Mouse (Mus musculus): ENCODE data around the gene Nrgn. TPM values are rescaled to one million over a fixed set of nuclear protein-coding genes. Genes with fewer than 3 reads are reported as not detected.

Gene Nrgn
- polyA plus RNA-seq, 1 experiment from 2014 or later: 5.8 TPM

- peaks cover 23% of the 10 kb centered on the region for H3K27me3 ChIP-seq (replicated peaks; ENCODE audit: control insufficient read depth, insufficient read depth, low read length)
Observed at GRCm38 (mm10) chr9:37545166-37545610, 7.5 kb downstream of the Nrgn start.

GRCm38 (mm10) chr9:37544447-37545165, 8.1 kb downstream of the Nrgn start:
- WGBS: under 1% methylated on average over 29 of the region's 29 CpGs
- Histone ChIP-seq H3K4me2 (ENCODE audit: low read length) (peak overlapping the region; percentile 71), H3K27ac (ENCODE audit: low read depth, low read length) (no peak overlapping the region), H3K9ac (ENCODE audit: low read depth, low read length) (peak overlapping the region; percentile 45; the same call in 1 of the 2 replicates), H3K4me3 (ENCODE audit: low read length) (peak overlapping the region; percentile 37), H3K36me3 (ENCODE audit: control insufficient read depth, insufficient read depth, low read length) (no peaks in the 10 kb centered on the region), H3K9me3 (ENCODE audit: control insufficient read depth, low read length) (no peaks in the 10 kb centered on the region), H3K27me3 (replicated peaks; ENCODE audit: control insufficient read depth, insufficient read depth, low read length) (peaks cover 23% of the 10 kb centered on the region), H3K4me1 (ENCODE audit: control insufficient read depth, insufficient read depth, low read depth, low read length) (peaks cover 10% of the 10 kb centered on the region)
- peak; percentile 57 for ATAC-seq

More at GRCm38 (mm10) chr9:37545166-37545610, 7.5 kb downstream of the Nrgn start:
- H3K4me2 ChIP-seq (ENCODE audit: low read length): peak overlapping the region; percentile 71
- H3K4me3 ChIP-seq (ENCODE audit: low read length): peak overlapping the region; percentile 37
- H3K4me1 ChIP-seq (ENCODE audit: control insufficient read depth, insufficient read depth, low read depth, low read length): peaks cover 10% of the 10 kb centered on the region
- ATAC-seq: peak; percentile 41
- H3K9me3 ChIP-seq (ENCODE audit: control insufficient read depth, low read length): no peaks in the 10 kb centered on the region
- H3K27ac ChIP-seq (ENCODE audit: low read depth, low read length): no peak overlapping the region
- WGBS: 6% methylated on average over 16 of the region's 17 CpGs
- no peaks in the 10 kb centered on the region for H3K36me3 ChIP-seq (ENCODE audit: control insufficient read depth, insufficient read depth, low read length)
- H3K9ac ChIP-seq (ENCODE audit: low read depth, low read length): peak overlapping the region; percentile 45; the same call in 1 of the 2 replicates

- peaks cover 10% of the 10 kb centered on the region for H3K4me1 ChIP-seq (ENCODE audit: control insufficient read depth, insufficient read depth, low read depth, low read length)
- H3K9ac ChIP-seq (ENCODE audit: low read depth, low read length): no peak overlapping the region
- H3K4me3 ChIP-seq (ENCODE audit: low read length): peak overlapping the region; percentile 37; the same call in 1 of the 2 replicates
- peaks cover 18% of the 10 kb centered on the region for H3K27me3 ChIP-seq (replicated peaks; ENCODE audit: control insufficient read depth, insufficient read depth, low read length)
- H3K9me3 ChIP-seq (ENCODE audit: control insufficient read depth, low read length): no peaks in the 10 kb centered on the region
- H3K4me2 ChIP-seq (ENCODE audit: low read length): peak overlapping the region; percentile 71
- H3K36me3 ChIP-seq (ENCODE audit: control insufficient read depth, insufficient read depth, low read length): no peaks in the 10 kb centered on the region
- ATAC-seq: no peak
- WGBS: 23% methylated on average over 12 of the region's 12 CpGs
- H3K27ac ChIP-seq (ENCODE audit: low read depth, low read length): no peak overlapping the region
Observed at GRCm38 (mm10) chr9:37543869-37544440, 8.7 kb downstream of the Nrgn start.

DNA sequence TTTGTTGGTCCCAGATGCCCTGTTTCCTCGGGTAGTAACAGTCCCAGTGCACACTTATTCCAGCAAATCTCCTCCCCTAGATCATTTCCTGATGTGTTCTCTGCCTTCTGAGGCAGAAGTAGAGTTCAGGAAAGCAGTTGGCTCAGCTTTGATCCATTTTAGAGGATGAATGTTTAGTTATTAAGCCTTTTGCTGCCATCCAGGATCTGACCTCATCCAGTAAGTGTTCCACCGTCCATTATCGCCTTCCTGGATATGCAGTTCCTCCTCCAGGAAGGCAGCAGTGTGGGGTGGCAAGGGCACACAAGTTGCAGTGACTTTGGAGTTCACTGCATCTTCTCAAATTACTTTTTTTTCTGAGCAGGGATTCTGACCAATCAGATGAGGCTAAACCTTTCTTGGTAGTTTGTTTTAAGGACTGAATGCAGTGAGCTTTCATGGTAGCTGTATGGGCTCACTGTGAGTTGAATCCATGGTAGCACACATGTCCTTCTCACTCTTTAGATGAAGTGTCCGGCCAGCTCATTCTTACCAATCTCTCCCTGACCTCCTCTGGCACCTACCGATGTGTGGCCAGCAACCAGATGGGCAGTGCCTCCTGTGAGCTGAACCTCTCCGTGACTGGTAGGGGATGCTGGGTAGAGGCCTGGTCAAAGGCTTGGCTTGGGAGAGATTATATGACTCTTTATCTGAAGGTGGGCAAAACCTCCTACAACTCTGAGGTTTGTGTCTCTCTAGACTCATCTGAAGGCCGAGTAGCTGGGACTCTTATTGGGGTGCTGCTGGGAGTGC, 10.7 kb downstream of the Nrgn start:
- H3K27me3 ChIP-seq (replicated peaks; ENCODE audit: control insufficient read depth, insufficient read depth, low read length): peaks cover 15% of the 10 kb centered on the region
- H3K4me2 ChIP-seq (ENCODE audit: low read length): no peak overlapping the region
- H3K4me3 ChIP-seq (ENCODE audit: low read length): no peak overlapping the region
- no peak for ATAC-seq
- peaks cover 10% of the 10 kb centered on the region for H3K4me1 ChIP-seq (ENCODE audit: control insufficient read depth, insufficient read depth, low read depth, low read length)
- 70% methylated on average over 7 of the region's 7 CpGs for WGBS
- H3K9me3 ChIP-seq (ENCODE audit: control insufficient read depth, low read length): no peaks in the 10 kb centered on the region
- no peak overlapping the region for H3K27ac ChIP-seq (ENCODE audit: low read depth, low read length)
- H3K36me3 ChIP-seq (ENCODE audit: control insufficient read depth, insufficient read depth, low read length): no peaks in the 10 kb centered on the region
- H3K9ac ChIP-seq (ENCODE audit: low read depth, low read length): no peak overlapping the region

DNA sequence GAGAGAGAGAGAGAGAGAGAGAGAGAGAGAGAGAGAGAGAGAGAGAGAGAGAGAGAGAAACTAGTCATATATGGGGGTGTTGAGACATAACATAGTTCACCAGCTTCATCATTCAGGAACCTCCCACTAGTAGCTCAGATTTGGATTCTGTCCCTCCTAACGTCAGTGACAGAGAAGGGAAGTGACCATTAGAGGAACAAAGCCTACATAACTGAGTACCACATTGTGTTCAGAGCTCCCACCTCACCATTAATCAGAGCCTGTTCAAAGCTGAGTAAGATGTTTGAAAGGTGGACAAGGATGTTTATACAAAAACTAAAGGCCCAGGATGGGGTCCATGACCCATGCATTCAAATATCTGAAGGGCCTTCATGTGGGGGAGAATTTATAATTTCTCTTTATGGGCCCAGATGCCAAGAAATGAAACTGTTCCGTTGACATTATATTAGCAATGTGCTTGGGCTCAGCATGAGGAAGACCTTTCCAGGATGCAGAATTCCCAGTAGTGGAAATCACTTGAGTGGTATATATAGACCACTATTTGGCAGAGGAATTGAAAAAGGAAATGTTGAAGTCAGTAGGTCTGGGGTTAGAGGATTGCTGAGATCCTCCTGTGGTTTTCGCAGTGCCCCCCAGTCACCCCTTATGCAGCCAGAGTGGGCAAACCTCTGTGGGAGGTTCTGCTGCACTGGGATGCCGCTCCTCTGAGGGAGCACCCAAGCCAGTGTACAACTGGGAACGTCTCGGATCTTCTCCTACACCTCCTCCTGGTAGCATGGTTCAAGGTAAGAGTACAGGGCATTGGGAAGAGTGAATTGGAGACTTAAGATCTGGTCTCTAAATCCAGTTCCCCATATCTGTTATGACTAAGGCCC, 11.8 kb downstream of the Nrgn start:
- H3K9ac ChIP-seq (ENCODE audit: low read depth, low read length): no peak overlapping the region
- no peak overlapping the region for H3K4me3 ChIP-seq (ENCODE audit: low read length)
- H3K36me3 ChIP-seq (ENCODE audit: control insufficient read depth, insufficient read depth, low read length): no peaks in the 10 kb centered on the region
- no peak overlapping the region for H3K4me2 ChIP-seq (ENCODE audit: low read length)
- H3K27me3 ChIP-seq (replicated peaks; ENCODE audit: control insufficient read depth, insufficient read depth, low read length): peaks cover 9% of the 10 kb centered on the region
- no peak overlapping the region for H3K27ac ChIP-seq (ENCODE audit: low read depth, low read length)
- no peaks in the 10 kb centered on the region for H3K9me3 ChIP-seq (ENCODE audit: control insufficient read depth, low read length)
- WGBS: 88% methylated on average over 6 of the region's 6 CpGs
- peaks cover 10% of the 10 kb centered on the region for H3K4me1 ChIP-seq (ENCODE audit: control insufficient read depth, insufficient read depth, low read depth, low read length)
- ATAC-seq: no peak

DNA sequence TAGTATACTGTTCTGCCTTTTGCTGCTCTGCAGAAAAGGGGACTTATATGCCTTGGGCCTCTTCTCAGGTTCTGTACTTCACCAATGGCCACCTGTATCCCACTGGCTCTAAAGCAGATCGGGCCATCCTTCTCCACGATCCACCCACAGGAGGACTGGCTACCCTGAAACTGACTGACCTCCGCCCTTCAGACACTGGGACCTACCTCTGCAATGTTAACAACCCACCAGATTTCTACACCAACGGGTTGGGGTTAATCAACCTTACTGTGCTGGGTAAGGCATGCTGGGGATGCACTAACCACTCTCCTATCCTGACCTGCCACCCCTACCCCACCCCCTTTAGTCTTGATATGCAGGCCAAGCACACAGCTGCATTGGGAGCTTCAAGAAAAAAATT, 12.5 kb downstream of the Nrgn start:
- Histone ChIP-seq H3K4me2 (ENCODE audit: low read length) (no peak overlapping the region), H3K27ac (ENCODE audit: low read depth, low read length) (no peak overlapping the region), H3K36me3 (ENCODE audit: control insufficient read depth, insufficient read depth, low read length) (no peaks in the 10 kb centered on the region), H3K27me3 (replicated peaks; ENCODE audit: control insufficient read depth, insufficient read depth, low read length) (peaks cover 2% of the 10 kb centered on the region), H3K9me3 (ENCODE audit: control insufficient read depth, low read length) (no peaks in the 10 kb centered on the region), H3K4me3 (ENCODE audit: low read length) (no peak overlapping the region), H3K9ac (ENCODE audit: low read depth, low read length) (no peak overlapping the region), H3K4me1 (ENCODE audit: control insufficient read depth, insufficient read depth, low read depth, low read length) (peaks cover 8% of the 10 kb centered on the region)
- WGBS: 88% methylated on average over 4 of the region's 4 CpGs
- ATAC-seq: no peak

DNA sequence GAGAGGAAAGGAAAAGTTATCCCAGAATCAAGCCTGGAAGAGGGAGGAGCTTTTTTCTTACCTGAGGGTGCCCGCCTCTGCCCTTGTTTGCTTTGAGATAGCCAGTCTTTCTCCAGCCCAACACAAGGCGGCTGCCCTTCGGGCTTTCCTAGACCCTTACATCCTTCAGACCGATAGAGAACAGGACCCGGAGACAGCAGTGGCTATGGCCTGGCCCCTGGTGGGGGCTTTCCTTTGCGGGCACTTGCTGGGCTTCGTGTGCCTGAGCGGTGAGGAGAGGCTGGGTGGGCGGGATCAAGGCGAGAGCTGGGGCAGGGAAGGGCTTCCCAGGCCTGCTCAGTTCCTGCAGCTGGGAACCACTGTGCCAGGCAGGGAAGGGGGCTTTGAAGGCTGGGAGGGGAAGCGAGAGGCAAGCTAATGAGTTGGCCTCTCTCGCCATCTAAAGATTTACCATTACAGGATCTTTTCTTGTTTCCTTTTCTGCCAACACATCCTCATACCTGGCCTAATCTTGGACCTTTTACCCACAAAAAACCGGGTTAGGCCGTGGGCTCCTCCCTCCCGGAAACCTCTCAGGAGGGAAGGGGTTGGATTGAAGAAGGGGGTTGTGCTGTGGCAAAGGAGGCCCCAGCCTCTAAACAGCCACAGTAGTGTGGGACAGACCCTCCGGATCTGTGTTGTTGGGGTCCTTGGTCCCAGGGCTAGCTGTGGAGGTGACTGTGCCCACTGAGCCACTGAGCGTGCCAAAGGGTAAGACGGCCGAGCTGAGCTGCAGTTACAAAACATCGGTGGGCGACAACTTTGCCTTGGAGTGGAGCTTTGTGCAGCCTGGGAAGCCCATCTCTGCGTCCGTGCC, 13.3 kb downstream of the Nrgn start, which contains the start of gene Vsig2:
Gene Vsig2 (plus strand): TSS at position 86 of the 856 bp plus-strand sequence.
- Histone ChIP-seq H3K36me3 (ENCODE audit: control insufficient read depth, insufficient read depth, low read length) (peaks cover 2% of the 10 kb centered on the region; the same call in 1 of the 2 replicates), H3K27ac (ENCODE audit: low read depth, low read length) (no peak within 1 kb of the TSS), H3K4me3 (ENCODE audit: low read length) (no peak within 1 kb of the TSS), H3K4me2 (ENCODE audit: low read length) (no peak within 1 kb of the TSS), H3K9me3 (ENCODE audit: control insufficient read depth, low read length) (no peaks in the 10 kb centered on the region), H3K27me3 (replicated peaks; ENCODE audit: control insufficient read depth, insufficient read depth, low read length) (peaks cover under 1% of the 10 kb centered on the region; the same call in 1 of the 2 replicates), H3K9ac (ENCODE audit: low read depth, low read length) (no peak within 1 kb of the TSS), H3K4me1 (ENCODE audit: control insufficient read depth, insufficient read depth, low read depth, low read length) (no peaks in the 10 kb centered on the region; the same call in 1 of the 2 replicates)
- WGBS: 52% methylated on average over 23 of the region's 23 CpGs
- no peak for ATAC-seq

Measured in hindbrain, embryonic 16.5 days (tissue).